Mouse (Mus musculus) stomach, embryonic 16.5 days (tissue): ENCODE measurements around the gene Sufu. TPM values are rescaled to one million over a fixed set of nuclear protein-coding genes. Genes with fewer than 3 reads are reported as not detected.
A peak's percentile ranks its signal among the peaks of the same experiment; 100 is the strongest.

Source experiments
- ATAC-seq: fragments of 200-750 bp; cut with Nextera tagmentation; 2 replicates; pipeline ENCODE4 v1.8.0; 2017; ENCODE audit warnings: moderate number of reproducible peaks, moderate TSS enrichment; ENCODE audit not compliant: insufficient read depth, low FRiP score
- H3K27ac ChIP-seq: fragments of 300-500 bp; sonication (generic); 2 replicates; pipeline ENCODE4 v1.5.1; 2014; ENCODE audit warnings: low read length
- H3K27me3 ChIP-seq: fragments of 300-500 bp; sonication (generic); 2 replicates; pipeline ENCODE4 v1.6.1; 2014; ENCODE audit warnings: low read length, control low read depth, mixed read lengths; ENCODE audit not compliant: control insufficient read depth, insufficient read depth
- H3K36me3 ChIP-seq: fragments of 300-500 bp; sonication (generic); 2 replicates; pipeline ENCODE4 v1.6.1; 2014; ENCODE audit warnings: low read length; ENCODE audit not compliant: control insufficient read depth, insufficient read depth
- H3K4me1 ChIP-seq: fragments of 300-500 bp; sonication (generic); 2 replicates; pipeline ENCODE4 v1.6.1; 2014; ENCODE audit warnings: low read length, control low read depth, mixed read lengths; ENCODE audit not compliant: control insufficient read depth, insufficient read depth
- H3K4me2 ChIP-seq: fragments of 300-500 bp; sonication (generic); 2 replicates; pipeline ENCODE4 v1.6.1; 2014; ENCODE audit warnings: low read depth, low read length, mixed read lengths
- H3K4me3 ChIP-seq: fragments of 300-500 bp; sonication (generic); replicated peaks from 2 replicates; pipeline ENCODE4 v1.5.1; 2014; ENCODE audit warnings: mild to moderate bottlenecking, low read length
- H3K9ac ChIP-seq: fragments of 300-500 bp; sonication (generic); 2 replicates; pipeline ENCODE4 v1.6.1; 2014; ENCODE audit warnings: low read length
- H3K9me3 ChIP-seq: fragments of 300-500 bp; sonication (generic); replicated peaks from 2 replicates; pipeline ENCODE4 v1.6.1; 2016; ENCODE audit warnings: low read length, control low read depth; ENCODE audit not compliant: control insufficient read depth
- WGBS: fragments of 180-500 bp; shearing (Covaris S2); extraction: QIAGEN DNeasy Blood & Tissue Kit; methylation state at CpG from one replicate; pipeline ENCODE4 v1.1.7; 2014; 5-methylcytosine and 5-hydroxymethylcytosine counted together
- polyA plus RNA-seq: library from polyadenylated mRNA; unstranded; fragments of >200 nt; fragmentation: Nextera tagmentation; extraction: Ambion mirVana; gene quantifications from 2 replicates; pipeline ENCODE4 v1.2.1, GENCODE M21; 2015

Gene Sufu
- polyA plus RNA-seq, 1 experiment from 2014 or later, result 26.4 TPM

- Histone ChIP-seq H3K9me3 (no peaks in the 10 kb centered on the region), H3K27ac (peak overlapping the region; percentile 1; the same call in 1 of the 2 replicates), H3K36me3 (no peaks in the 10 kb centered on the region), H3K27me3 (no peaks in the 10 kb centered on the region), H3K4me1 (peaks cover 48% of the 10 kb centered on the region), H3K9ac (no peak overlapping the region), H3K4me3 (no peak overlapping the region), H3K4me2 (no peak overlapping the region)
- ATAC-seq, result no peak
- 58% methylated on average over 9 of the region's 9 CpGs for WGBS
Measured at GRCm38 (mm10) chr19:46485847-46486246, 89.2 kb downstream of the Sufu start.

GRCm38 (mm10) chr19:46486709-46487108 lies 90.0 kb downstream of the Sufu start:
- no peaks in the 10 kb centered on the region for H3K27me3 ChIP-seq
- no peak overlapping the region for H3K9ac ChIP-seq
- no peak overlapping the region for H3K4me3 ChIP-seq
- H3K4me1 ChIP-seq, result peaks cover 39% of the 10 kb centered on the region
- ATAC-seq, result no peak
- no peak overlapping the region for H3K4me2 ChIP-seq
- 0 out of 2 replicates have a peak overlapping the region, but pooled peaks have one; percentile 1 for H3K27ac ChIP-seq
- no peaks in the 10 kb centered on the region for H3K36me3 ChIP-seq
- no peaks in the 10 kb centered on the region for H3K9me3 ChIP-seq
- 53% methylated on average over 2 of the region's 2 CpGs for WGBS

- Histone ChIP-seq H3K9ac (no peak overlapping the region), H3K36me3 (no peaks in the 10 kb centered on the region), H3K4me1 (peaks cover 13% of the 10 kb centered on the region), H3K27ac (no peak overlapping the region), H3K4me3 (no peak overlapping the region), H3K4me2 (no peak overlapping the region), H3K9me3 (no peaks in the 10 kb centered on the region), H3K27me3 (no peaks in the 10 kb centered on the region)
- ATAC-seq, result no peak
- 90% methylated on average over 1 of the region's 1 CpGs for WGBS
Measured at GRCm38 (mm10) chr19:46489448-46489847, 92.8 kb downstream of the Sufu start.

GRCm38 (mm10) chr19:46490634-46491033 lies 93.9 kb downstream of the Sufu start:
- no peak overlapping the region for H3K4me3 ChIP-seq
- H3K36me3 ChIP-seq, result no peaks in the 10 kb centered on the region
- H3K4me1 ChIP-seq, result peaks cover 1% of the 10 kb centered on the region; the same call in 1 of the 2 replicates
- H3K9ac ChIP-seq, result no peak overlapping the region
- 11% methylated on average over 2 of the region's 2 CpGs for WGBS
- ATAC-seq, result peak; percentile 52; the same call in 1 of the 2 replicates
- H3K4me2 ChIP-seq, result no peak overlapping the region
- H3K27me3 ChIP-seq, result no peaks in the 10 kb centered on the region
- H3K9me3 ChIP-seq, result no peaks in the 10 kb centered on the region
- H3K27ac ChIP-seq, result no peak overlapping the region

DNA sequence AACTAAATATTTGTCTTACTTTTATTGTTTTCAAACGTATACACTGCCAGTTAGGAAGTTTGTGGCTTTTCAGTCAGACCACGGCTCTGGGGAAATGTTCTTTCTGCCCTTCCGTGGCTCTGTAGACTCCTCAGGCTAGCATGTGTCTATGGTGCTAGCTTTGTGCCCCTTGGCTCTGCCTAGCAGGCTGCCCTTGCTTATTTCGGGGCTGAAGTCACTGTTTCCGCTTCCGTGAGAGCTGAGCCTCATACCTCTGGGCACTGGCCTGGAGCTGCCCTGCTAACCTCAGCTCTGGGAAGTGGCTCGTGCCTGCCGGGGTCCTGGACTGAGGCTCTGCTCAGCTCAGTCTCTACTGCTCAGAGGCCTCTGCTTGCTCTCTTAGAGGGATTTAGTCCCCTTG lies 98.4 kb downstream of the Sufu start:
- Histone ChIP-seq H3K4me2 (no peak overlapping the region), H3K4me3 (no peak overlapping the region), H3K9me3 (no peaks in the 10 kb centered on the region), H3K27ac (no peak overlapping the region), H3K4me1 (no peaks in the 10 kb centered on the region), H3K9ac (no peak overlapping the region), H3K36me3 (no peaks in the 10 kb centered on the region), H3K27me3 (no peaks in the 10 kb centered on the region)
- WGBS, result 74% methylated on average over 8 of the region's 8 CpGs
- ATAC-seq, result no peak

DNA sequence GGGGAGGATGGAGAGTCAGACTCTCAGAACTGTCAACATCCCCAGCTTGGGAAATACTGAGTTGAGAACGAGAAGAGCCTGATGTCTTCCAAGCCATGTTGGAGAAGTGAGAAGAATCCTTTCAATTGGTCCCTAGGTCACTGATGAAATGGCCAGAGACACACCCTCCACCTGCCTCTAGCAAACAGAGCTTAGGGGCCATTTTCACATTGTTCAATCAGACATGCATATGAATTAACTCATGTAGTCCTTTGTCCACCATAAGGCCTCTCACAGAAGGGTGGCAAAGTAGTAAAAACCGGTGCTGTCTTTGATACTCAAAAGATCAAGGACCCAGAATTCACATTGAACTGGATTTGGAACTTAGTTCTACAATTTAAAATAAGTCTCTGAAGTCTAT lies 100.5 kb downstream of the Sufu start:
- no peak for ATAC-seq
- Histone ChIP-seq H3K9ac (no peak overlapping the region), H3K9me3 (no peaks in the 10 kb centered on the region), H3K4me3 (no peak overlapping the region), H3K27ac (no peak overlapping the region), H3K36me3 (no peaks in the 10 kb centered on the region), H3K4me2 (no peak overlapping the region), H3K27me3 (no peaks in the 10 kb centered on the region), H3K4me1 (no peaks in the 10 kb centered on the region)
- 69% methylated on average over 2 of the region's 2 CpGs for WGBS

- Histone ChIP-seq H3K27me3 (no peaks in the 10 kb centered on the region), H3K36me3 (no peaks in the 10 kb centered on the region), H3K27ac (peak overlapping the region; percentile 87), H3K4me1 (peaks cover 1% of the 10 kb centered on the region; the same call in 1 of the 2 replicates), H3K9me3 (no peaks in the 10 kb centered on the region), H3K4me2 (peak overlapping the region; percentile 54), H3K4me3 (peak overlapping the region; percentile 94), H3K9ac (peak overlapping the region; percentile 68)
- 1% methylated on average over 3 of the region's 3 CpGs for WGBS
- no peak for ATAC-seq
Measured at GRCm38 (mm10) chr19:46499539-46499835, 102.8 kb downstream of the Sufu start.

- peak overlapping the region; percentile 99 for H3K9ac ChIP-seq
- under 1% methylated on average over 49 of the region's 52 CpGs for WGBS
- peaks cover 6% of the 10 kb centered on the region for H3K4me1 ChIP-seq
- H3K4me3 ChIP-seq, result peak overlapping the region; percentile 94
- H3K4me2 ChIP-seq, result peak overlapping the region; percentile 93
- no peaks in the 10 kb centered on the region for H3K9me3 ChIP-seq
- no peaks in the 10 kb centered on the region for H3K36me3 ChIP-seq
- ATAC-seq, result peak; percentile 85
- peak overlapping the region; percentile 100 for H3K27ac ChIP-seq
- no peaks in the 10 kb centered on the region for H3K27me3 ChIP-seq
Measured at GRCm38 (mm10) chr19:46499836-46500580, 103.3 kb downstream of the Sufu start.

DNA sequence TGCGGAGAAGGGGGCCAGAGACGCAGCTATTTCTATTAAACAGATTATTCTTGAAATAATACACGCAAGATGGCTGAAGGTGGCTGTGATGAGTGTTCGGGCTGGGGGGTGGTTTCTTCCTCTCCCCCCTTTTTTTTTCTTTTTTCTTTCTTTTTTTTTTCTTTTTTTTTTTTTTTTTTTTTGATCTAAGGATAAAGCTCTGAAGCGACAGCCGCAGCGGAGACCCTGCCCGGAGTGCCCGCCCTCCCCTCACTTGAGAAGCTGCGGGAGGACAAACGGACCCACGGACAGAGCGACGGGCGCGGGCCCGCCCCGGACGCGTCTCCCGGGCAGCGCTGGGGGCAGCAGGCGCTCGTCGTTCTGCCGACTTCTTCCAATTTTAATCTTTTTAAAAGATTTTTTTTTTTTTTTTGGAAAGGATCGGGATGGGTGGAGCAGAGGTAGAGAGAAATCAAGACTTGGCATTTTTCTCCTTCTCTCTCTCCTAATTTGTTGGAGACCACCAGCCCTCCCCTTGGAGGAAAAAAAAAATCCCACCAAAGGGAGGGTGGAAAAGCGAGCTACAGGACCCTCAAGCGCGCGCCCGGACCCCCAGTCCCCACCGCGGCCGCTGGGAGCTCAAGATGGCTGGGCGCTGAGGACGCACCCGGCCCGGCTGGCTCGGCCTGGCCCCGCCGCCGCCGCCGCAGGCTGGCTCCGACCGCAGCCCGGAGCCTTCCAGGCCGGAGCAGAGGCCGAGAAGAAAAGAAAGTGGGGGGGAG lies 104.1 kb downstream of the Sufu start:
- peak; percentile 3 for ATAC-seq
- H3K27ac ChIP-seq, result peak overlapping the region; percentile 100
- peak overlapping the region; percentile 99 for H3K9ac ChIP-seq
- peak overlapping the region; percentile 93 for H3K4me2 ChIP-seq
- H3K36me3 ChIP-seq, result no peaks in the 10 kb centered on the region
- no peaks in the 10 kb centered on the region for H3K27me3 ChIP-seq
- no peaks in the 10 kb centered on the region for H3K9me3 ChIP-seq
- WGBS, result under 1% methylated on average over 47 of the region's 50 CpGs
- peak overlapping the region; percentile 94 for H3K4me3 ChIP-seq
- peaks cover 14% of the 10 kb centered on the region for H3K4me1 ChIP-seq
